Mouse (Mus musculus): ENCODE measurements around the gene Lingo2. TPM values are rescaled to one million over a fixed set of nuclear protein-coding genes. Genes with fewer than 3 reads are reported as not detected.

Gene Lingo2
- polyA plus RNA-seq, 1 experiment from 2014 or later, result 63.0 TPM

GRCm38 (mm10) chr4:35885591-35886542 lies 1065.7 kb downstream of the Lingo2 start:
- Histone ChIP-seq H3K27me3 (replicated peaks) (no peaks in the 10 kb centered on the region), H3K9me3 (no peaks in the 10 kb centered on the region), H3K27ac (peak overlapping the region; percentile 27; the same call in 1 of the 2 replicates), H3K4me2 (no peak overlapping the region), H3K4me3 (no peak overlapping the region), H3K4me1 (peaks cover 14% of the 10 kb centered on the region), H3K9ac (no peak overlapping the region), H3K36me3 (replicated peaks) (no peaks in the 10 kb centered on the region)
- peak; percentile 93 for ATAC-seq (replicated peaks)
- WGBS, result 14% methylated on average over 5 of the region's 5 CpGs

- H3K4me2 ChIP-seq, result no peak overlapping the region
- no peaks in the 10 kb centered on the region for H3K36me3 ChIP-seq (replicated peaks)
- no peak overlapping the region for H3K27ac ChIP-seq
- peaks cover 14% of the 10 kb centered on the region for H3K4me1 ChIP-seq
- H3K4me3 ChIP-seq, result no peak overlapping the region
- ATAC-seq (replicated peaks), result no peak
- H3K9me3 ChIP-seq, result no peaks in the 10 kb centered on the region
- no peaks in the 10 kb centered on the region for H3K27me3 ChIP-seq (replicated peaks)
- no peak overlapping the region for H3K9ac ChIP-seq
- 59% methylated on average over 3 of the region's 3 CpGs for WGBS
These were observed 1066.5 kb downstream of the Lingo2 start for GRCm38 (mm10) chr4:35884946-35885460.

- Histone ChIP-seq H3K4me3 (no peak overlapping the region), H3K27ac (no peak overlapping the region), H3K9me3 (no peaks in the 10 kb centered on the region), H3K4me2 (no peak overlapping the region), H3K9ac (no peak overlapping the region), H3K36me3 (replicated peaks) (no peaks in the 10 kb centered on the region), H3K4me1 (peaks cover 5% of the 10 kb centered on the region; the same call in 1 of the 2 replicates), H3K27me3 (replicated peaks) (no peaks in the 10 kb centered on the region)
- WGBS, result 70% methylated on average over 1 of the region's 1 CpGs
- ATAC-seq (replicated peaks), result no peak
These were observed 1105.0 kb downstream of the Lingo2 start for GRCm38 (mm10) chr4:35846518-35846917.

GRCm38 (mm10) chr4:35845140-35845539 lies 1106.4 kb downstream of the Lingo2 start:
- Histone ChIP-seq H3K27ac (peak overlapping the region; percentile 77), H3K27me3 (replicated peaks) (no peaks in the 10 kb centered on the region), H3K9ac (no peak overlapping the region), H3K4me3 (peak overlapping the region; percentile 2; the same call in 1 of the 2 replicates), H3K4me2 (peak overlapping the region; percentile 24; the same call in 1 of the 2 replicates), H3K4me1 (peaks cover 5% of the 10 kb centered on the region; the same call in 1 of the 2 replicates), H3K36me3 (replicated peaks) (no peaks in the 10 kb centered on the region), H3K9me3 (no peaks in the 10 kb centered on the region)
- ATAC-seq (replicated peaks), result peak; percentile 91
- 27% methylated on average over 7 of the region's 7 CpGs for WGBS

- Histone ChIP-seq H3K27me3 (replicated peaks) (no peaks in the 10 kb centered on the region), H3K27ac (peak overlapping the region; percentile 77), H3K4me3 (peak overlapping the region; percentile 2; the same call in 1 of the 2 replicates), H3K4me1 (peaks cover 5% of the 10 kb centered on the region; the same call in 1 of the 2 replicates), H3K36me3 (replicated peaks) (no peaks in the 10 kb centered on the region), H3K4me2 (peak overlapping the region; percentile 24; the same call in 1 of the 2 replicates), H3K9me3 (no peaks in the 10 kb centered on the region), H3K9ac (no peak overlapping the region)
- 32% methylated on average over 6 of the region's 6 CpGs for WGBS
- peak; percentile 57; the same call in 1 of the 2 replicates for ATAC-seq (replicated peaks)
These were observed 1107.0 kb downstream of the Lingo2 start for GRCm38 (mm10) chr4:35844518-35844917.

- ATAC-seq (replicated peaks), result no peak
- no peaks in the 10 kb centered on the region for H3K36me3 ChIP-seq (replicated peaks)
- H3K4me1 ChIP-seq, result no peaks in the 10 kb centered on the region
- no peaks in the 10 kb centered on the region for H3K9me3 ChIP-seq
- no peak overlapping the region for H3K9ac ChIP-seq
- 75% methylated on average over 7 of the region's 7 CpGs for WGBS
- no peak overlapping the region for H3K4me3 ChIP-seq
- no peak overlapping the region for H3K4me2 ChIP-seq
- H3K27ac ChIP-seq, result no peak overlapping the region
- H3K27me3 ChIP-seq (replicated peaks), result no peaks in the 10 kb centered on the region
These were observed 1128.2 kb downstream of the Lingo2 start for GRCm38 (mm10) chr4:35823322-35823870.

- no peak overlapping the region for H3K4me3 ChIP-seq
- no peaks in the 10 kb centered on the region for H3K36me3 ChIP-seq (replicated peaks)
- no peaks in the 10 kb centered on the region for H3K27me3 ChIP-seq (replicated peaks)
- no peak overlapping the region for H3K4me2 ChIP-seq
- 86% methylated on average over 1 of the region's 1 CpGs for WGBS
- no peak overlapping the region for H3K27ac ChIP-seq
- no peak overlapping the region for H3K9ac ChIP-seq
- H3K9me3 ChIP-seq, result no peaks in the 10 kb centered on the region
- no peaks in the 10 kb centered on the region for H3K4me1 ChIP-seq
- ATAC-seq (replicated peaks), result no peak
These were observed 1130.8 kb downstream of the Lingo2 start for GRCm38 (mm10) chr4:35820701-35821100.

GRCm38 (mm10) chr4:35814698-35815097 lies 1136.8 kb downstream of the Lingo2 start:
- Histone ChIP-seq H3K4me2 (no peak overlapping the region), H3K4me3 (no peak overlapping the region), H3K36me3 (replicated peaks) (no peaks in the 10 kb centered on the region), H3K27ac (no peak overlapping the region), H3K9me3 (no peaks in the 10 kb centered on the region), H3K4me1 (no peaks in the 10 kb centered on the region), H3K27me3 (replicated peaks) (no peaks in the 10 kb centered on the region), H3K9ac (no peak overlapping the region)
- no peak for ATAC-seq (replicated peaks)
- WGBS, result 96% methylated on average over 1 of the region's 1 CpGs

GRCm38 (mm10) chr4:35807497-35808210 lies 1143.9 kb downstream of the Lingo2 start:
- Histone ChIP-seq H3K27ac (no peak overlapping the region), H3K9ac (no peak overlapping the region), H3K9me3 (no peaks in the 10 kb centered on the region), H3K4me3 (no peak overlapping the region), H3K27me3 (replicated peaks) (no peaks in the 10 kb centered on the region), H3K4me2 (no peak overlapping the region), H3K4me1 (no peaks in the 10 kb centered on the region), H3K36me3 (replicated peaks) (no peaks in the 10 kb centered on the region)
- peak; percentile 52; the same call in 1 of the 2 replicates for ATAC-seq (replicated peaks)
- 36% methylated on average over 6 of the region's 6 CpGs for WGBS

- H3K4me3 ChIP-seq, result no peak overlapping the region
These were observed 1144.6 kb downstream of the Lingo2 start for GRCm38 (mm10) chr4:35806881-35807464.

GRCm38 (mm10) chr4:35784255-35784921 lies 1167.2 kb downstream of the Lingo2 start:
- H3K27me3 ChIP-seq (replicated peaks), result no peaks in the 10 kb centered on the region
- H3K9ac ChIP-seq, result no peak overlapping the region
- ATAC-seq (replicated peaks), result no peak
- H3K4me2 ChIP-seq, result no peak overlapping the region
- WGBS, result 72% methylated on average over 5 of the region's 5 CpGs
- no peaks in the 10 kb centered on the region for H3K9me3 ChIP-seq
- no peak overlapping the region for H3K27ac ChIP-seq
- H3K4me1 ChIP-seq, result no peaks in the 10 kb centered on the region
- H3K36me3 ChIP-seq (replicated peaks), result no peaks in the 10 kb centered on the region
- H3K4me3 ChIP-seq, result no peak overlapping the region

More at GRCm38 (mm10) chr4:35806881-35807464, 1144.6 kb downstream of the Lingo2 start:
- no peak overlapping the region for H3K4me2 ChIP-seq
- H3K27ac ChIP-seq, result no peak overlapping the region
- H3K9me3 ChIP-seq, result no peaks in the 10 kb centered on the region
- ATAC-seq (replicated peaks), result peak; percentile 33; the same call in 1 of the 2 replicates
- no peak overlapping the region for H3K9ac ChIP-seq
- H3K4me1 ChIP-seq, result no peaks in the 10 kb centered on the region
- H3K36me3 ChIP-seq (replicated peaks), result no peaks in the 10 kb centered on the region
- 36% methylated on average over 2 of the region's 2 CpGs for WGBS
- H3K27me3 ChIP-seq (replicated peaks), result no peaks in the 10 kb centered on the region
